Mouse (Mus musculus): ENCODE results near the gene Kat7. TPM values are rescaled to one million over a fixed set of nuclear protein-coding genes. Genes with fewer than 3 reads are reported as not detected.
A peak's percentile ranks its signal among the peaks of the same experiment; 100 is the strongest.

Gene Kat7
- polyA plus RNA-seq, 1 experiment from 2014 or later = 25.0 TPM

GRCm38 (mm10) chr11:95295736-95296135, 14.3 kb downstream of the Kat7 start:
- Histone ChIP-seq H3K27me3 (ENCODE audit: control insufficient read depth, insufficient read depth, low read length) (no peaks in the 10 kb centered on the region), H3K9ac (ENCODE audit: low read length) (no peak overlapping the region), H3K9me3 (ENCODE audit: control insufficient read depth, low read length) (no peaks in the 10 kb centered on the region), H3K27ac (replicated peaks) (no peak overlapping the region), H3K4me1 (replicated peaks; ENCODE audit: control insufficient read depth, insufficient read depth) (no peaks in the 10 kb centered on the region), H3K4me3 (ENCODE audit: low read depth, low read length) (no peak overlapping the region), H3K4me2 (replicated peaks; ENCODE audit: low read depth) (no peak overlapping the region), H3K36me3 (ENCODE audit: control insufficient read depth, insufficient read depth, low read length) (peaks cover 19% of the 10 kb centered on the region)
- DNase-seq (ENCODE audit: low spot score) = no peak
- no peak for ATAC-seq (ENCODE audit: low FRiP score, low TSS enrichment)
- 89% methylated on average over 13 of the region's 13 CpGs for WGBS
- TF ChIP-seq CTCF (IDR thresholded peaks at IDR 0.05; ENCODE audit: low read depth) = no peak
- no peak for TF ChIP-seq EP300 (optimal IDR thresholded peaks at IDR 0.05)

GRCm38 (mm10) chr11:95293017-95293624, 16.9 kb downstream of the Kat7 start:
- no peaks in the 10 kb centered on the region for H3K27me3 ChIP-seq (ENCODE audit: control insufficient read depth, insufficient read depth, low read length)
- H3K4me2 ChIP-seq (replicated peaks; ENCODE audit: low read depth) = no peak overlapping the region
- H3K9ac ChIP-seq (ENCODE audit: low read length) = no peak overlapping the region
- H3K27ac ChIP-seq (replicated peaks) = peak overlapping the region; percentile 14; the same call in 1 of the 2 replicates
- ATAC-seq (ENCODE audit: low FRiP score, low TSS enrichment) (no peak), DNase-seq (ENCODE audit: low spot score) (no peak)
- TF ChIP-seq CTCF (IDR thresholded peaks at IDR 0.05; ENCODE audit: low read depth) (no peak), EP300 (optimal IDR thresholded peaks at IDR 0.05) (no peak)
- H3K4me1 ChIP-seq (replicated peaks; ENCODE audit: control insufficient read depth, insufficient read depth) = no peaks in the 10 kb centered on the region
- no peak overlapping the region for H3K4me3 ChIP-seq (ENCODE audit: low read depth, low read length)
- WGBS = 77% methylated on average over 8 of the region's 8 CpGs
- H3K36me3 ChIP-seq (ENCODE audit: control insufficient read depth, insufficient read depth, low read length) = peaks cover 16% of the 10 kb centered on the region
- no peaks in the 10 kb centered on the region for H3K9me3 ChIP-seq (ENCODE audit: control insufficient read depth, low read length)

DNA sequence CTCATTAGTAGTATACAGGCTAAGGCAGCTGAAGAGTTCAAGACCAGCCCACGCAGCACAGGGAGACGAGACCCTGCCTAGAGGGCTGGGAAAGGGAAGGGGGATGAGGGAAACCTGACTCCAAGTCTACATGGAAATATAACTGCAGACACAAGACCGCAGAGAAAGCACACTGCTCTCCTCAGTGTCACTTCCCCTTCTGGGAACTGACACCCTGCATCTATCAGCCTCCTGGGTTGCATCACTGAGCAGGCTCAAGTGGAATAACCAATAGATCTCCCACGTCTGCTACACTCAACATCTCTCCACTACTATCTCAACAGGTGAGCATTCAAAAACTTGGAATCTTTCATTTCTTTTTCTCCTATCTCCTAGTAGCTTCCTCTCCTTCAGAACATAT, 18.0 kb downstream of the Kat7 start:
- Histone ChIP-seq H3K4me1 (replicated peaks; ENCODE audit: control insufficient read depth, insufficient read depth) (no peaks in the 10 kb centered on the region), H3K9me3 (ENCODE audit: control insufficient read depth, low read length) (no peaks in the 10 kb centered on the region), H3K9ac (ENCODE audit: low read length) (no peak overlapping the region), H3K27ac (replicated peaks) (0 out of 2 replicates have a peak overlapping the region, but pooled peaks have one; percentile 4), H3K4me2 (replicated peaks; ENCODE audit: low read depth) (no peak overlapping the region), H3K36me3 (ENCODE audit: control insufficient read depth, insufficient read depth, low read length) (peaks cover 18% of the 10 kb centered on the region; the same call in 1 of the 2 replicates), H3K27me3 (ENCODE audit: control insufficient read depth, insufficient read depth, low read length) (no peaks in the 10 kb centered on the region), H3K4me3 (ENCODE audit: low read depth, low read length) (no peak overlapping the region)
- TF ChIP-seq CTCF (IDR thresholded peaks at IDR 0.05; ENCODE audit: low read depth) (no peak), EP300 (optimal IDR thresholded peaks at IDR 0.05) (no peak)
- DNase-seq (ENCODE audit: low spot score) (no peak), ATAC-seq (ENCODE audit: low FRiP score, low TSS enrichment) (no peak)
- WGBS = 78% methylated on average over 4 of the region's 4 CpGs

DNA sequence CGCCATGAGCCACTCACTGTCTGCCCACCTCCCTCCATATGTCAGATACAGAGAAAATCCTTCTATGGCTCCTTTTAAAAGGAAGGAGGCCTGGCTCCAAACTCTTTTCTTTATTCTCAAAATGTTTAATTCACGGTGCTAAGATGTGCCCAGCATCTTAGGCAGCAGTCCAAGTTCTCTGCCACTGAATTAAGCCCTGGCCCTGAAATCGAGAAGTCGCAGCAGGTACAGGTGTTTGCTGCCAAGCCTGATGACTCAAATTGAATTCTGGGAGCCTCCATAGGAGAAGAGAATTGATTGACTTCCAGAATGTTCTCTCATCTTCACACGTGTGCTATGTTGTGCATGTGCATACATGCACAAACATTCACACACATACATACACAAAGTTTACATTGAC, 27.7 kb downstream of the Kat7 start:
- H3K9ac ChIP-seq (ENCODE audit: low read length) = no peak overlapping the region
- no peaks in the 10 kb centered on the region for H3K27me3 ChIP-seq (ENCODE audit: control insufficient read depth, insufficient read depth, low read length)
- no peak for DNase-seq (ENCODE audit: low spot score)
- no peak overlapping the region for H3K4me3 ChIP-seq (ENCODE audit: low read depth, low read length)
- ATAC-seq (ENCODE audit: low FRiP score, low TSS enrichment) = no peak
- H3K4me1 ChIP-seq (replicated peaks; ENCODE audit: control insufficient read depth, insufficient read depth) = no peaks in the 10 kb centered on the region
- H3K27ac ChIP-seq (replicated peaks) = no peak overlapping the region
- H3K9me3 ChIP-seq (ENCODE audit: control insufficient read depth, low read length) = no peaks in the 10 kb centered on the region
- no peak overlapping the region for H3K4me2 ChIP-seq (replicated peaks; ENCODE audit: low read depth)
- peaks cover 46% of the 10 kb centered on the region for H3K36me3 ChIP-seq (ENCODE audit: control insufficient read depth, insufficient read depth, low read length)
- TF ChIP-seq EP300 (optimal IDR thresholded peaks at IDR 0.05) = no peak
- no peak for TF ChIP-seq CTCF (IDR thresholded peaks at IDR 0.05; ENCODE audit: low read depth)
- 90% methylated on average over 5 of the region's 5 CpGs for WGBS

GRCm38 (mm10) chr11:95279061-95279659, 30.9 kb downstream of the Kat7 start:
- TF ChIP-seq EP300 (optimal IDR thresholded peaks at IDR 0.05) (no peak), CTCF (IDR thresholded peaks at IDR 0.05; ENCODE audit: low read depth) (peak; percentile 50)
- H3K4me1 ChIP-seq (replicated peaks; ENCODE audit: control insufficient read depth, insufficient read depth) = no peaks in the 10 kb centered on the region
- no peak overlapping the region for H3K27ac ChIP-seq (replicated peaks)
- H3K4me3 ChIP-seq (ENCODE audit: low read depth, low read length) = no peak overlapping the region
- H3K9ac ChIP-seq (ENCODE audit: low read length) = no peak overlapping the region
- H3K36me3 ChIP-seq (ENCODE audit: control insufficient read depth, insufficient read depth, low read length) = peaks cover 59% of the 10 kb centered on the region
- no peak for ATAC-seq (ENCODE audit: low FRiP score, low TSS enrichment)
- no peaks in the 10 kb centered on the region for H3K27me3 ChIP-seq (ENCODE audit: control insufficient read depth, insufficient read depth, low read length)
- no peak for DNase-seq (ENCODE audit: low spot score)
- no peak overlapping the region for H3K4me2 ChIP-seq (replicated peaks; ENCODE audit: low read depth)
- no peaks in the 10 kb centered on the region for H3K9me3 ChIP-seq (ENCODE audit: control insufficient read depth, low read length)
- 93% methylated on average over 4 of the region's 4 CpGs for WGBS

- ATAC-seq (ENCODE audit: low FRiP score, low TSS enrichment) (no peak), DNase-seq (ENCODE audit: low spot score) (no peak)
- H3K36me3 ChIP-seq (ENCODE audit: control insufficient read depth, insufficient read depth, low read length) = peaks cover 55% of the 10 kb centered on the region
- WGBS = 75% methylated on average over 6 of the region's 6 CpGs
- no peak overlapping the region for H3K4me3 ChIP-seq (ENCODE audit: low read depth, low read length)
- no peaks in the 10 kb centered on the region for H3K9me3 ChIP-seq (ENCODE audit: control insufficient read depth, low read length)
- no peaks in the 10 kb centered on the region for H3K27me3 ChIP-seq (ENCODE audit: control insufficient read depth, insufficient read depth, low read length)
- no peak overlapping the region for H3K4me2 ChIP-seq (replicated peaks; ENCODE audit: low read depth)
- no peak overlapping the region for H3K27ac ChIP-seq (replicated peaks)
- TF ChIP-seq EP300 (optimal IDR thresholded peaks at IDR 0.05) (no peak), CTCF (IDR thresholded peaks at IDR 0.05; ENCODE audit: low read depth) (no peak)
- no peak overlapping the region for H3K9ac ChIP-seq (ENCODE audit: low read length)
- H3K4me1 ChIP-seq (replicated peaks; ENCODE audit: control insufficient read depth, insufficient read depth) = no peaks in the 10 kb centered on the region
These were observed 34.0 kb downstream of the Kat7 start for GRCm38 (mm10) chr11:95276056-95276455.

Measured in stomach, postnatal 0 days (tissue).